Mouse (Mus musculus) forebrain, embryonic 13.5 days (tissue): Measurements from ENCODE around the gene Gorasp2. TPM values are rescaled to one million over a fixed set of nuclear protein-coding genes. Genes with fewer than 3 reads are reported as not detected.

Experiments used
- ATAC-seq: fragments of 200-750 bp; cut with Nextera tagmentation; 2 replicates; pipeline ENCODE4 v1.8.0; 2017
- H3K27ac ChIP-seq: fragments of 300-500 bp; sonication (generic); 2 replicates; pipeline ENCODE4 v1.5.1; 2015; ENCODE audit warnings: inconsistent platforms, mild to moderate bottlenecking, moderate library complexity
- H3K27me3 ChIP-seq: fragments of 300-500 bp; sonication (generic); 2 replicates; pipeline ENCODE4 v1.6.1; 2015; ENCODE audit warnings: mild to moderate bottlenecking, inconsistent platforms
- H3K36me3 ChIP-seq: fragments of 300-500 bp; sonication (generic); 2 replicates; pipeline ENCODE4 v1.6.1; 2015; ENCODE audit warnings: mild to moderate bottlenecking, inconsistent platforms; ENCODE audit not compliant: poor library complexity, severe bottlenecking
- H3K4me1 ChIP-seq: fragments of 300-500 bp; sonication (generic); 2 replicates; pipeline ENCODE4 v1.6.1; 2015; ENCODE audit warnings: inconsistent platforms
- H3K4me2 ChIP-seq: fragments of 300-500 bp; sonication (generic); 2 replicates; pipeline ENCODE4 v1.6.1; 2015; ENCODE audit warnings: inconsistent platforms, mild to moderate bottlenecking, moderate library complexity
- H3K4me3 ChIP-seq: fragments of 300-500 bp; sonication (generic); 2 replicates; pipeline ENCODE4 v1.5.1; 2015; ENCODE audit warnings: mild to moderate bottlenecking, inconsistent platforms
- H3K9ac ChIP-seq: fragments of 300-500 bp; sonication (generic); 2 replicates; pipeline ENCODE4 v1.6.1; 2015; ENCODE audit warnings: mild to moderate bottlenecking, inconsistent platforms
- H3K9me3 ChIP-seq: fragments of 300-500 bp; sonication (generic); replicated peaks from 2 replicates; pipeline ENCODE4 v1.6.1; 2016; ENCODE audit warnings: inconsistent platforms
- WGBS: fragments of 180-500 bp; shearing (Covaris S2); methylation state at CpG from one replicate; pipeline ENCODE4 v1.1.7; 2015; 5-methylcytosine and 5-hydroxymethylcytosine counted together
- polyA plus RNA-seq: library from polyadenylated mRNA; unstranded; fragments of >200 nt; fragmentation: Nextera tagmentation; extraction: Ambion mirVana; gene quantifications from 2 replicates; pipeline ENCODE4 v1.2.1, GENCODE M21; 2015

Gorasp2 gene
- polyA plus RNA-seq, 1 experiment from 2014 or later: 108 TPM

DNA sequence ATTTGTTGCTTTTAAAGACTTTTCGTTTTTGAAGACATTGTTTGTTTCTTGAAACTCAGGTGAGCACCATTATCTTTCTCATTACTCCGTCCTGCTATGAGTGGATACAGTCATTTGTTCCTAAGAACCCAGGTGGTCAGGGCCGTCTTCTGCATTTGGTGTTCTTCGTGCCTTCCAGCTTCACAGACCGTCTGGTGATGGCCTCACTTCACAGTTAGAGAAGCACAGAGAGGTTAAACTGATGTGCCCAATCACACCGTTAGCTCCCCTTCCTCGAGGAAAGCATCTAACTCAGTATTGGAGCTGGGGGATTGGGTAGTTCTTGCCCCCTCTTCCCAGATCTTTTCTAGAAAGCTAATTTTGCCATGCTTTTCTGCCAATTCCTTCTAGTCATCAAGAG is 5.6 kb downstream of the Gorasp2 start:
- Histone ChIP-seq H3K27ac (no peak overlapping the region), H3K27me3 (no peaks in the 10 kb centered on the region), H3K4me3 (no peak overlapping the region), H3K36me3 (no peaks in the 10 kb centered on the region), H3K4me2 (no peak overlapping the region), H3K9me3 (no peaks in the 10 kb centered on the region), H3K9ac (no peak overlapping the region), H3K4me1 (peaks cover 17% of the 10 kb centered on the region)
- 91% methylated on average over 7 of the region's 7 CpGs for WGBS
- no peak for ATAC-seq

DNA sequence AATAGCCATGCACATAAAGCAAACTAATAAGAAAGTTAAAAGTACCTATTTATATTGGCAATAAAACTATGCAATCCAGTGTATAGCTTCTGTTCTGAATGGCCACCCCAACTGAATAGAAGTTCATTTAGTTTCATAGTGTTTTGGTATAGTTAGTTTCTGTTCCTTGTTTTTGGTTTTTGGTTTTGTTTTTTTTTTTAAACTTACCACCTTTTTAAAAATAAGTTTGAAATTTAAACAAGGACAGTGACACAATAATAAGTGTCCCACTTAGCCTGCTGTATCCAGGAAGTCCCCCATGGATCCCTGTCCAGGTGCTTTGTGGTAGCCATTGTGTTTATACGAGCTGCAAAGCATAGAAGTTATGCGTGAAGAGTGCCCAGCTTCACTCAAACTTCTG is 7.9 kb downstream of the Gorasp2 start:
- H3K9me3 ChIP-seq: no peaks in the 10 kb centered on the region
- H3K4me1 ChIP-seq: no peaks in the 10 kb centered on the region
- no peaks in the 10 kb centered on the region for H3K27me3 ChIP-seq
- H3K27ac ChIP-seq: no peak overlapping the region
- H3K9ac ChIP-seq: no peak overlapping the region
- 85% methylated on average over 2 of the region's 2 CpGs for WGBS
- ATAC-seq: no peak
- H3K4me2 ChIP-seq: no peak overlapping the region
- H3K4me3 ChIP-seq: no peak overlapping the region
- no peaks in the 10 kb centered on the region for H3K36me3 ChIP-seq

DNA sequence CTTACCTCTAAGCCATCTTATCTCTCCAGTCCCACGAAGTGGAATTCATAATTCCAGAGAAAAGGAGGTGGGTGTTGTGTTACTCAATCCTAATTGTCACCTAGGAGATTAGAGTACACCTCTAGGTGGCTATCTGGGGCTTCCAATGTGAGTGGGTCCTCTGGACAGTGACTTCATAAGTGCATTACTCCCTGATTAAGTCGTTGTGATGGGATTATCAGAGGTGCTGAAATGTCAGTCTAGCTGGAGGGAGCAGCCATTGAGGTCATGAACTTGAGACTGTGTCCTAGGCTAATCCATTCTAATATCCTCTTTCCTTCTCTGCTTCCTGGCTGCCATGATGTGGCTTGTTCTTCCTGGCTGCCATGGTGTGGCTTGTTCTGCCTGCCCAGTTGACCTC is 8.5 kb downstream of the Gorasp2 start:
- no peak overlapping the region for H3K4me2 ChIP-seq
- H3K27me3 ChIP-seq: no peaks in the 10 kb centered on the region
- WGBS: 75% methylated on average over 2 of the region's 2 CpGs
- no peaks in the 10 kb centered on the region for H3K4me1 ChIP-seq
- no peak for ATAC-seq
- no peak overlapping the region for H3K4me3 ChIP-seq
- H3K27ac ChIP-seq: no peak overlapping the region
- H3K9me3 ChIP-seq: no peaks in the 10 kb centered on the region
- H3K36me3 ChIP-seq: no peaks in the 10 kb centered on the region
- H3K9ac ChIP-seq: no peak overlapping the region

DNA sequence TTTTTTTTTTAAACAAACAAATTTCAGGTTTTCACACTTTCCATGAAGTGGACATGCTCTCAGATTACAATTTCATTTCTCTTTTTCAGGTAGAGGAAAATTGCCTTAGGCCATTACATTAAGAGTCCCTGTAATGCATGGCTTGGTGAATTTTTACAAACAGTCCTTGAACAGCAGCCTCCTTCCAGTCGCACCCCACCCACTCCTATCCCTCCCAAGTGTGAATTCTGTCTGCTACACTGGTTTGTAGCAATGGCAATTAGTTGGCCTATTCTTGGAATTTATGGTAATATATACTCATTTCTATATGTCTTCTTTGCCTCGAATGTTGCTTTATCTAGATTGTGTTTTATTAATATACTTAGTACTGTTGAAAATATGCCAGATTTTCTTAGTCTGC is 11.1 kb downstream of the Gorasp2 start:
- Histone ChIP-seq H3K9ac (no peak overlapping the region), H3K36me3 (no peaks in the 10 kb centered on the region), H3K4me2 (no peak overlapping the region), H3K4me1 (no peaks in the 10 kb centered on the region), H3K27me3 (no peaks in the 10 kb centered on the region), H3K4me3 (no peak overlapping the region), H3K9me3 (no peaks in the 10 kb centered on the region), H3K27ac (no peak overlapping the region)
- ATAC-seq: no peak
- 87% methylated on average over 2 of the region's 2 CpGs for WGBS

DNA sequence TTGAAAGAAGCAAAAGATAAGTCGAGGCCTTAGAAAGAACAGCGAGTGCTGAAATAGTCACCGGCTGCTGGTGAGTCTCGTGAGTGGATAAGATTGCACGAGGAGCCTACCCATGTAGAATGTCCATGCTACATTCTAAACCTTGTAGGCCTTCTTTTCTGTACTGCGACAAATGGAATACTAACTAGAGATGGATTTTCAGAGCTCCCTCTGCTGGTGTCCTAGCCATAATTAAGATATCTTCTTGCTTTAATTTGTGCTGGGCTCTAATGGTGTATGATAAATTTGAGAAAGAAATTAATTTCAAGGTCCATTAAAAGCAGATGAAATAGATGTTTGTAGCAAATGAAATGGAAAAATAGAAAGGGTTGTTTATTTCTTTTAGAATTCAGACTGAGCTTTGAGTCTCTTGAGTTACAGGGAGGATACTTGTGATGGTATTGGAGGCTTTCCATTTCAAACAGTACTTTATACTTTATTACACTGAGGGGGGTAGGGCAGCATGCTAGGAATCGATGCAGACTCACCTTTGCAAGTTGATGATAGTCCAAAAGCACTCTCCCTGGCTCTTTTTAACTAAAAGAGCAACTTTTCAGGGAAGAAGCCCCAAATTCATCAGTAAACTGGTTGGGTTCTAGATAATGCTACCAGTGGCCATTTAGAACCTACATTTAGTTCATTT is 12.2 kb downstream of the Gorasp2 start:
- H3K9me3 ChIP-seq: no peaks in the 10 kb centered on the region
- WGBS: 82% methylated on average over 7 of the region's 7 CpGs
- H3K27me3 ChIP-seq: no peaks in the 10 kb centered on the region
- H3K4me2 ChIP-seq: no peak overlapping the region
- H3K4me1 ChIP-seq: no peaks in the 10 kb centered on the region
- H3K36me3 ChIP-seq: peaks cover 8% of the 10 kb centered on the region
- H3K9ac ChIP-seq: no peak overlapping the region
- no peak overlapping the region for H3K4me3 ChIP-seq
- no peak for ATAC-seq
- no peak overlapping the region for H3K27ac ChIP-seq

DNA sequence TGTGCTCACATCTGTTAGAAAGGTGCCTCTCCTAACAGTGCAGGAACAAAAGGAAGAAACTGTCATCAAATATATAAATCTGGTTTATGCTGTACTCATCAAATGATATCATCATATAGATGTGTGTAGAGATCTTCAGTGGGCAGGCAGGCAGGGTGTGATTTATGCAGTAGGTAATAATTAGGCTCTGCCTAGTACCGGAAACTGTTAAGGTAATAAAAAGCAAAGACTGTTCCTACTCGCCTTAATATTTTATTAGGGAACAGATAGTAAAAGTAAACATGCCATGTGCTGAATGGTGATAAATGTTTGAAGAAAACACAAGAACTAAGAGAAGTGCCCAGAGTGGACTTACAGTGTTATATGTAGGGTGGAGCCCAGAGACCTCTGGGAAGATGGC is 20.9 kb downstream of the Gorasp2 start:
- ATAC-seq: no peak
- H3K27ac ChIP-seq: no peak overlapping the region
- H3K9me3 ChIP-seq: no peaks in the 10 kb centered on the region
- no peaks in the 10 kb centered on the region for H3K27me3 ChIP-seq
- H3K4me2 ChIP-seq: no peak overlapping the region
- 90% methylated on average over 2 of the region's 2 CpGs for WGBS
- no peaks in the 10 kb centered on the region for H3K4me1 ChIP-seq
- no peak overlapping the region for H3K9ac ChIP-seq
- H3K4me3 ChIP-seq: no peak overlapping the region
- H3K36me3 ChIP-seq: peaks cover 94% of the 10 kb centered on the region

DNA sequence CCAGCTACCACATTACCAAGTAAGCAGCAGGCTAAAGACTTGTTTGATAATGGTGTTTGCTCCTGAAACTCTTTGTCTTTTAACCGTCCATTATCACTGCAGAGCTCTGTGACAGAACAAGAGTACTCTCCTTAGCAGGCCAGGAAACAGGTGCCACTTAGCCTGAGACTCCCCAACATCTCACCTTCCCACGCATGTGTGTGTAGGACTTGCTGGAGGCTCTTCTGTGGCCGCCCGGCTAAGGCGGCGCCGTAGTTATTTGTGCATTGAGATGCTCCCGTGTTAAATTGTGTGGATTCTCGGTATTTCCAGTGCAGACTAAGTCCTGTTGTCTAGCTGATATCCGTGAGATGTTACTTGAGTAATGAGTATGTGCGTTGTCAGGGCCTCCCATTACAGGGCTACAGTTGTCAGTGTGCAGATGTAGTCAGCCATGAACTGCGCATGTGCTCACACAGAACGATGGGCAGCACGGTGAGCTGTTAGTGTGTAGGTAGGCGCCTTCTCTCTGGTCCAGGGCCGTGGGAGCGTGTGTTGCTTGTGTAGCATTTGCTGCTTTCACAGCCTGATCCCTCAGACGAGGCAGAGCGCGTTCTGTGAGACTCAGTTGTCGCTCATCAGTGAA is 27.2 kb downstream of the Gorasp2 start:
- Histone ChIP-seq H3K9me3 (no peaks in the 10 kb centered on the region), H3K4me1 (no peaks in the 10 kb centered on the region), H3K36me3 (peaks cover 97% of the 10 kb centered on the region), H3K4me3 (no peak overlapping the region), H3K4me2 (no peak overlapping the region), H3K27ac (no peak overlapping the region), H3K9ac (no peak overlapping the region), H3K27me3 (no peaks in the 10 kb centered on the region)
- 95% methylated on average over 21 of the region's 21 CpGs for WGBS
- ATAC-seq: no peak

DNA sequence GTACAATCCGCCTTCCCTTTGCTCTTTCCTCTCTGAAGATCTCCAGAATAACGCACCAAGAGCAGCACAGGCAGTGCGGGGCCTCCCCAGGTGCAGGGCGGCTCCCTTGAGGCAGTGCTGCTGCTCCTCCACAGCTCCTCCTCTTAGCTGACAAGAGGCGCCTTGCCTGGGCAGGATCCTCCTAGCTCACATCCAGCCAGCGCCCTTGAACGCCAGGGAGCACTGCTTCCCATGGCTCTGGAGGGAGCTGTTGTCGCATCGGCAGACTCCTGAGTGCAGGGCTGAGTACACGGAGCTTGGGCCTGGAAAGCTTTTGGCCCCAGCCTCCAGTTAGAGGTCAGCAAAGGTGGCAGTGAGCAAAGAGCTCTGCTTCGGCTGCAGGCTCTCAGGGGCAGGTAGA is 28.8 kb downstream of the Gorasp2 start:
- peaks cover 82% of the 10 kb centered on the region for H3K36me3 ChIP-seq
- no peak for ATAC-seq

DNA sequence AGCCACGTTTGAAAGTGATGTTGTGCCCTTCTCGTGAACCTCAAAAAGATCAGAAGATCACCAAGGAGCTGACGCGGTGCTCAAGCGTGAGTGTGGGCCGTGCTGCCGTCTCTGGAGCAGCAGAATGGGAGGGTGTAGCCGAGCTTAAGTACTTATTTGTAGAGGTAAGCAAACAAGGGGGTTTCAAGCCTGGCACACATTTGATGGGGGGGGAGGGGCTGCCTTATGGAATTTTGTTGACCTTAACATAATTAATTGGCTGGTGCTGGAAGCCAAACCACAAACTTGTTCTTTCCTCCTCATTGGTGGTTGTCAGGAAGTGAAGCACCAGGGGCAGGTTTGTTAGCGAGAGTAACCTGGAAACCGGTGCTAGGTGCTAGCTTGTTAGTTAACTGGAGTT is 34.3 kb downstream of the Gorasp2 start:
- no peak overlapping the region for H3K9ac ChIP-seq
- no peaks in the 10 kb centered on the region for H3K4me1 ChIP-seq
- H3K27ac ChIP-seq: no peak overlapping the region
- WGBS: 89% methylated on average over 10 of the region's 10 CpGs
- peaks cover 28% of the 10 kb centered on the region for H3K36me3 ChIP-seq
- H3K4me2 ChIP-seq: no peak overlapping the region
- H3K9me3 ChIP-seq: peaks cover 4% of the 10 kb centered on the region
- no peaks in the 10 kb centered on the region for H3K27me3 ChIP-seq
- H3K4me3 ChIP-seq: no peak overlapping the region
- no peak for ATAC-seq

More for the DNA sequence above, 28.8 kb downstream of the Gorasp2 start:
- Histone ChIP-seq H3K4me2 (no peak overlapping the region), H3K9ac (no peak overlapping the region), H3K9me3 (no peaks in the 10 kb centered on the region), H3K4me3 (no peak overlapping the region), H3K27ac (no peak overlapping the region), H3K4me1 (no peaks in the 10 kb centered on the region), H3K27me3 (no peaks in the 10 kb centered on the region)
- WGBS: 88% methylated on average over 11 of the region's 11 CpGs

DNA sequence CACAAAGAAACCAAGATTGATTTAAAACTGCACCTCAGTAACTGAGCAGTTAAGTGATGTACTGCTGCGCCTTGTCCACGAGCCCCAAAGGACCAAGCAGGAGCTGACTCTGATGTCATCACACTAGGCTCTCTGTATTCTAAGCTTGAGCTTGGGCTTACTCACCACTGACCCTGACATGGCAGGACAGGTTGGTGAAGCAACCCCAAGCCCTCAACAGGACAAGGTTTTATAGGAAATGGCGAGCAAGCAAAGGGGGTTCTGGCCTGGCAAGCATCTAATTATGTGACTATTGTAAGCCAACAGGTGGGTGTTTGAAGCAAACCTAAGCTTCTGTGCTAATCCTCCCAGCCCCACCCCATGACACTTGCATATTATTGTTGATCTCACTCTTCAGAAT is 39.5 kb downstream of the Gorasp2 start:
- Histone ChIP-seq H3K4me2 (no peak overlapping the region), H3K27ac (no peak overlapping the region), H3K9ac (no peak overlapping the region), H3K27me3 (no peaks in the 10 kb centered on the region), H3K4me3 (no peak overlapping the region), H3K36me3 (no peaks in the 10 kb centered on the region), H3K9me3 (peaks cover 4% of the 10 kb centered on the region), H3K4me1 (peaks cover 9% of the 10 kb centered on the region)
- 94% methylated on average over 3 of the region's 3 CpGs for WGBS
- no peak for ATAC-seq

DNA sequence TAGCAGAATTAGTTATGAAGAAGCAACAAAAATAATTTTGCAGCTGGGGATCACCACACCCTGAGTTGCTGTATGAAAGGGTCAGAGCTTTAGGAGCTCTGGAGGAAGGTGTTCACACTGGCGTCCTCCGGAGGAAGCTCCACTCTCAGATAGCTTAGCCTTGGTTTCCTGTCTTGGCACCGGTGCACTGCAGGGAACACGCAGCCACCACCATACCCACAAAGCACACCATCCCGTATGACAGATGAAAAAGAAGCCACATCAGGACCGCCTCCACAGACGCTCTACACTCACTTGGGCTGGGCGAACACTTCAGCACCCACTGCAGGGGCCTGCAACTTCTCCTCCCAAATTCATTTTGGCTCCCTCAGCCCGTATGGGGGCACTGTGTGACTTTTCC is 40.2 kb downstream of the Gorasp2 start:
- 77% methylated on average over 9 of the region's 9 CpGs for WGBS
- ATAC-seq: no peak
- Histone ChIP-seq H3K4me3 (no peak overlapping the region), H3K36me3 (no peaks in the 10 kb centered on the region), H3K27me3 (no peaks in the 10 kb centered on the region), H3K9ac (no peak overlapping the region), H3K4me2 (no peak overlapping the region), H3K27ac (no peak overlapping the region), H3K9me3 (peaks cover 4% of the 10 kb centered on the region), H3K4me1 (peaks cover 9% of the 10 kb centered on the region)

DNA sequence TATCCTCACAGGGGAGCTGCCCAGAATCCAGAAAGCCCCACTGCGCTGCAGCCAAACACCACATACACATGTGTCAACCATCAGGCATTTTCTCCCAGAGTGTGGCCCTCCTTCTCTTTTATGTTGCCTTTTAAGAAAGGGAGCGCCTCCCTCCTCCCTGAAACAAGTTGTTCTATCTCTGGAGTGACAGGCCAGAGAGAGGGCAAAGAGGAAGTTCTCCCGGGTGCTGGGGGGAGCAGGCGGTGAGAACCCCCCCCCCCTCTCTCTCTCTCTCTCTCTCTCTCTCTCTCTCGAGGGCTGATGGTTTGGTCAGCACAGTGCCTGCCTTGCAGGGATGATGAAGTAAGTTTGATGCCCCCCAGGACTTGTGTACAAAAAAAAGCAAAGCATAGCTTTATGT is 41.0 kb downstream of the Gorasp2 start:
- Histone ChIP-seq H3K9me3 (peaks cover 4% of the 10 kb centered on the region), H3K36me3 (no peaks in the 10 kb centered on the region), H3K9ac (no peak overlapping the region), H3K4me3 (no peak overlapping the region), H3K4me2 (no peak overlapping the region), H3K27ac (no peak overlapping the region), H3K27me3 (no peaks in the 10 kb centered on the region), H3K4me1 (peaks cover 9% of the 10 kb centered on the region)
- 54% methylated on average over 5 of the region's 5 CpGs for WGBS
- ATAC-seq: no peak
